Mouse (Mus musculus) stomach, postnatal 0 days (tissue): ENCODE data around the gene Smc5. TPM values are rescaled to one million over a fixed set of nuclear protein-coding genes. Genes with fewer than 3 reads are reported as not detected.

Experiments
- ATAC-seq: fragments of 200-750 bp; cut with Nextera tagmentation; 2 replicates; pipeline ENCODE4 v1.8.0; 2017; ENCODE audit not compliant: low FRiP score, low TSS enrichment
- DNase-seq: peaks from one replicate; pipeline ENCODE4 v3.0.0-alpha.2; 2016; ENCODE audit warnings: low spot score
- H3K27ac ChIP-seq: fragments of 300-500 bp; sonication (generic); replicated peaks from 2 replicates; pipeline ENCODE4 v1.5.1; 2014; ENCODE audit warnings: mild to moderate bottlenecking, control low read depth
- H3K27me3 ChIP-seq: fragments of 300-500 bp; sonication (generic); 2 replicates; pipeline ENCODE4 v1.6.1; 2014; ENCODE audit warnings: low read length; ENCODE audit not compliant: control insufficient read depth, insufficient read depth
- H3K36me3 ChIP-seq: fragments of 300-500 bp; sonication (generic); 2 replicates; pipeline ENCODE4 v1.6.1; 2014; ENCODE audit warnings: low read length, mixed read lengths; ENCODE audit not compliant: control insufficient read depth, insufficient read depth
- H3K4me1 ChIP-seq: fragments of 300-500 bp; sonication (generic); replicated peaks from 2 replicates; pipeline ENCODE4 v1.6.1; 2014; ENCODE audit warnings: antibody characterized with exemption; ENCODE audit not compliant: control insufficient read depth, insufficient read depth
- H3K4me2 ChIP-seq: fragments of 300-500 bp; sonication (generic); replicated peaks from 2 replicates; pipeline ENCODE4 v1.6.1; 2014; ENCODE audit warnings: low read depth, mild to moderate bottlenecking, control low read depth, moderate library complexity
- H3K4me3 ChIP-seq: fragments of 300-500 bp; sonication (generic); 2 replicates; pipeline ENCODE4 v1.5.1; 2014; ENCODE audit warnings: low read depth, low read length, control low read depth
- H3K9ac ChIP-seq: fragments of 300-500 bp; sonication (generic); 2 replicates; pipeline ENCODE4 v1.6.1; 2014; ENCODE audit warnings: mild to moderate bottlenecking, low read length, control low read depth, mixed read lengths
- H3K9me3 ChIP-seq: fragments of 300-500 bp; sonication (generic); 2 replicates; pipeline ENCODE4 v1.6.1; 2016; ENCODE audit warnings: low read length; ENCODE audit not compliant: control insufficient read depth
- CTCF ChIP-seq: IDR thresholded peaks from 2 replicates; pipeline ENCODE4 v1.5.1; 2016; ENCODE audit warnings: antibody characterized with exemption, low read depth, mild to moderate bottlenecking, moderate library complexity
- EP300 ChIP-seq: optimal IDR thresholded peaks from 2 replicates; pipeline ENCODE3; 2016; ENCODE audit warnings: antibody characterized with exemption
- WGBS: fragments of 180-500 bp; shearing (Covaris S2); extraction: QIAGEN DNeasy Blood & Tissue Kit; methylation state at CpG from one replicate; pipeline ENCODE4 v1.1.7; 2014; 5-methylcytosine and 5-hydroxymethylcytosine counted together
- polyA plus RNA-seq: library from polyadenylated mRNA; unstranded; fragments of >200 nt; fragmentation: Nextera tagmentation; extraction: Ambion mirVana; gene quantifications from 2 replicates; pipeline ENCODE4 v1.2.1, GENCODE M21; 2015

The Smc5 gene
- polyA plus RNA-seq, 1 experiment from 2014 or later: 8.3 TPM

- Histone ChIP-seq H3K27ac (no peak overlapping the region), H3K4me3 (peak overlapping the region; percentile 87), H3K9ac (no peak overlapping the region), H3K36me3 (no peaks in the 10 kb centered on the region), H3K4me2 (peak overlapping the region; percentile 72), H3K4me1 (peaks cover 5% of the 10 kb centered on the region), H3K9me3 (no peaks in the 10 kb centered on the region), H3K27me3 (no peaks in the 10 kb centered on the region)
- 49% methylated on average over 4 of the region's 4 CpGs for WGBS
- DNase-seq (no peak), ATAC-seq (peak; percentile 32)
- no peak for TF ChIP-seq EP300
- TF ChIP-seq CTCF: no peak
Measured at GRCm38 (mm10) chr19:23274054-23274724, 492 bp upstream of the Smc5 start.

- Histone ChIP-seq H3K36me3 (peaks cover 11% of the 10 kb centered on the region), H3K9me3 (no peaks in the 10 kb centered on the region), H3K4me3 (no peak overlapping the region), H3K9ac (no peak overlapping the region), H3K27me3 (no peaks in the 10 kb centered on the region), H3K27ac (no peak overlapping the region), H3K4me2 (no peak overlapping the region), H3K4me1 (no peaks in the 10 kb centered on the region)
- 86% methylated on average over 9 of the region's 9 CpGs for WGBS
- ATAC-seq (no peak), DNase-seq (no peak)
- TF ChIP-seq EP300: no peak
- no peak for TF ChIP-seq CTCF
Measured at GRCm38 (mm10) chr19:23256771-23257170, 16.9 kb downstream of the Smc5 start.

- 94% methylated on average over 2 of the region's 2 CpGs for WGBS
Measured at GRCm38 (mm10) chr19:23246473-23246872, 27.2 kb downstream of the Smc5 start.

GRCm38 (mm10) chr19:23225065-23225464 is 48.6 kb downstream of the Smc5 start:
- peaks cover 13% of the 10 kb centered on the region; the same call in 1 of the 2 replicates for H3K36me3 ChIP-seq
- 45% methylated on average over 4 of the region's 4 CpGs for WGBS
- DNase-seq: no peak

More at GRCm38 (mm10) chr19:23246473-23246872, 27.2 kb downstream of the Smc5 start:
- Histone ChIP-seq H3K4me2 (no peak overlapping the region), H3K4me1 (no peaks in the 10 kb centered on the region), H3K4me3 (no peak overlapping the region), H3K9ac (no peak overlapping the region), H3K36me3 (no peaks in the 10 kb centered on the region; the same call in 1 of the 2 replicates), H3K27ac (no peak overlapping the region), H3K27me3 (no peaks in the 10 kb centered on the region), H3K9me3 (no peaks in the 10 kb centered on the region)
- TF ChIP-seq EP300 (no peak), CTCF (no peak)
- ATAC-seq (no peak), DNase-seq (no peak)

GRCm38 (mm10) chr19:23214326-23214725 is 59.4 kb downstream of the Smc5 start:
- Histone ChIP-seq H3K4me2 (no peak overlapping the region), H3K4me3 (no peak overlapping the region), H3K27me3 (no peaks in the 10 kb centered on the region), H3K27ac (no peak overlapping the region), H3K9me3 (no peaks in the 10 kb centered on the region), H3K36me3 (peaks cover 6% of the 10 kb centered on the region; the same call in 1 of the 2 replicates), H3K4me1 (no peaks in the 10 kb centered on the region), H3K9ac (no peak overlapping the region)
- TF ChIP-seq CTCF: no peak
- no peak for TF ChIP-seq EP300
- 93% methylated on average over 8 of the region's 8 CpGs for WGBS
- ATAC-seq (no peak), DNase-seq (no peak)

More at GRCm38 (mm10) chr19:23225065-23225464, 48.6 kb downstream of the Smc5 start:
- Histone ChIP-seq H3K4me3 (no peak overlapping the region), H3K9me3 (no peaks in the 10 kb centered on the region), H3K9ac (no peak overlapping the region), H3K4me1 (no peaks in the 10 kb centered on the region), H3K4me2 (no peak overlapping the region), H3K27me3 (no peaks in the 10 kb centered on the region), H3K27ac (no peak overlapping the region)
- no peak for TF ChIP-seq EP300
- peak; percentile 84 for TF ChIP-seq CTCF
- ATAC-seq: no peak

GRCm38 (mm10) chr19:23211325-23211724 is 62.4 kb downstream of the Smc5 start:
- H3K27me3 ChIP-seq: no peaks in the 10 kb centered on the region
- H3K27ac ChIP-seq: no peak overlapping the region
- no peak overlapping the region for H3K4me3 ChIP-seq
- WGBS: 76% methylated on average over 6 of the region's 6 CpGs
- H3K9me3 ChIP-seq: no peaks in the 10 kb centered on the region
- H3K36me3 ChIP-seq: peaks cover 6% of the 10 kb centered on the region; the same call in 1 of the 2 replicates
- H3K4me2 ChIP-seq: no peak overlapping the region
- ATAC-seq: no peak
- H3K9ac ChIP-seq: no peak overlapping the region
- peak; percentile 45 for TF ChIP-seq CTCF
- no peak for TF ChIP-seq EP300
- no peaks in the 10 kb centered on the region for H3K4me1 ChIP-seq
- no peak for DNase-seq
